Mouse (Mus musculus): Measurements from ENCODE around the gene Iqsec1. TPM values are rescaled to one million over a fixed set of nuclear protein-coding genes. Genes with fewer than 3 reads are reported as not detected.
A peak's percentile ranks its signal among the peaks of the same experiment; 100 is the strongest.

The Iqsec1 gene
- total RNA-seq, 1 experiment from 2014 or later = 104 TPM

DNA sequence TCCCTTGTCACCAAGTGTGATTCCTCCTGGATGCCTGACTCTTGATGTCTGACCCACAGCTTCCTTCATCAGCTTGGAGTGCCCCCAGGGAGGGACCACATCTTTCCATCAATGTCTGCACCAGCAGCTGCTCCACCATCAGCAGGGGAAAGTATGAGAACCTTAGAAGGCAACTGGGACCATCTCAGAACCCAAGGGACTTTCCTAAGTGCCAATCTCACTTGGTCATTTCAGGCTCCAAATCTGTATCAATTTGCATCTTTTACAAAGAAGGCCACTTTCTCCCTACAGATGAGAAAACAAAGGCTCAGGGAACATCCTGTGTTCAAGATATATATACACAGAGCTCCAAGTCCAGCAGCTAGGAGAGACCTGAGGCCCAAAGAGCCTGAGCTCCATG, 205.3 kb downstream of the Iqsec1 start:
- DNase-seq = no peak

GRCm38 (mm10) chr6:90781921-90782770, 206.3 kb downstream of the Iqsec1 start:
- peak; percentile 40 for DNase-seq

DNA sequence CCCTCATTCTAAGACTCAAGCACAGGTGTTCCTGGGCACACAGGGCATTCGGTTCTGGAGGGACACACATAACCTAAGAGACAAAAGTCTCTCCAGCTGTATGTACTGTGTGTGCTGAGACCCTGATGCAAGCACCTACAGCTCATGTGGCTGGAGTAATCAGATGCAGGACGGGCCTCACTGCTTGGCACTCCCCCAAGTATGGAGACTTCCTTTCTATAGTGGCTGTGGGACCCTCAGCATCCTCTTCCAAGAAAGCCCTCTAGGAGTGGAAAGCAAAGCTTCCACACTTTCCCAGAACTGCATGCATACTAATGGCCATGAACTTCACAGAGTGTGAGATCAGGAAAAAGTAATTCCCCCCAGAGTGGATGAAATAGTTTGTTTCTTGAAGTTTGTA, 208.0 kb downstream of the Iqsec1 start:
- DNase-seq = no peak

DNA sequence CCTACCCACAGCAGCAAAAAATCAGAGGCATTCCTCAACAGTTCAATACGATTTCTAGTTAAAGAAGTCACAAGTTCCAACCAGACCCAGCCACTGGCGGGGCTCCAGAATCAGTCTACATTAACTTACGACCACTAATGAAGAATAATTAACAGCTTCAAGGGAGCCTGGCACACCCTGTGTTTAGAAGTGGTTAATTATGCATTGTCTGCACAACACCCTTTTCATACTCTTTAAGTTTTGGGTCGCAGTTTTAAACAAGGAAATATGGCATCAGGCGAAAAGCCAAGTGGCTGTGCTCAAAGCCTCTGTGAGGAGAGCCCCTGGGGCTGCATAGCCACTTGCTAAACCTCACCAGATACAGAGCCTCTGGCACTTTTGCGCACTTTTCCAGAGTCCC, 209.6 kb downstream of the Iqsec1 start:
- DNase-seq = no peak

DNA sequence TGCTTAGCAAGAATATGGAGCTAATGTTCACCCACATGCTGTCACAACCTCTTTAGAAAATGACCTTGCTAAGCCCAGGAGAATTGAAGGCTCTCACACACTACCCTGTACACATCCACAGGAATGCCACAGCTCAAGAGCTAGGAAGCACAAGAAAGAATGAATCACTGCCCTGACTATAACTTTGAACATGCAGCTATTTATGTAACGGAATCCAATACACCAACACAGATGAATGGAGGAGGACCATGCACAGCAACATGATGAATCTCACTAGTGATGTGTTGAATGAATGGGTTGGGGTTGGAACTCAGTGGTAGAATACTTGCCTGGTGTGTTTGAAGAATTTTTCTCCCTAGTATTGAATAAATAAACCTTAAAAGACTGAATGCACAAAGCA, 211.2 kb downstream of the Iqsec1 start:
- no peak for DNase-seq

DNA sequence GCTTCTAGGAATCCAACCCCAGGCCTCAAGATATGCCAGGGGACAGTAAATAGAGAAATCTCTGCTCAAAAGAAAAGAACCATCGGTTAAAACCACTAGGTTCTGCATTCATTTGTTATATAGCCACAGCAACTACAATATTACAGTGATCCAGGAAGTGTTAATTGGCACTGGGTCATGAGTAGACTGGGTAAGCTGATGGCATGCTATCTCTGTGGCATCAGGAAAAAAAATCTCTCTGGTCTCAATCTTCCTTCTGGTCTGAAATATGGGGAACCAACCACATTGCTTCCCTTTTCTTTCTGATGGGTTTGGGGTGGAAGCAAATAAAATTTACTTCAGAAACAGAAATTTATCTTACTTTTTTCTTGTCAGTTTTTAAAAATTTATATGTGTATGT, 212.9 kb downstream of the Iqsec1 start:
- no peak for DNase-seq

GRCm38 (mm10) chr6:90773811-90774233, 214.7 kb downstream of the Iqsec1 start:
- DNase-seq = no peak

DNA sequence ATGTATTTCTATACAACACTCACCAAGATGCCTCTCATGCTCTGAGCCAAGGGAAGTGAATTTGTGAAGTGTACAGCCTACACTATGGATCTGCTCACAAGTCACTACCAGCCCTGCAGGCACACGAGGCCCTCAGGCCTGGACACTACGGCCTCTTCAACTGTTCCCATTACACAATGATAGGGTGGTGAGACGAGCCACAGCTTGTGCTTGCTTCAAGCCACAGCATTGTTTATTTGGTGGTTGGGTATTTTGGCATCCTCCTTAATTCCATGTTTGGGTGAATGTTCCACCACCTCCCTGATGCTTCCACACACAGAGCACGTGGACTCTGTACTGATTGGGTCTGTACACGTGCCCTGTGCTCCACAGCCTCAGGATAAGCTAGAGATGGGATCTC, 216.4 kb downstream of the Iqsec1 start:
- no peak for DNase-seq

- DNase-seq = no peak
These were observed 220.0 kb downstream of the Iqsec1 start for GRCm38 (mm10) chr6:90768526-90768925.

GRCm38 (mm10) chr6:90767874-90768273, 220.6 kb downstream of the Iqsec1 start:
- no peak for DNase-seq

- no peak for DNase-seq
These were observed 223.7 kb downstream of the Iqsec1 start for GRCm38 (mm10) chr6:90764753-90765152.

- peak; percentile 95 for DNase-seq
These were observed 224.4 kb downstream of the Iqsec1 start for GRCm38 (mm10) chr6:90763959-90764591.

DNA sequence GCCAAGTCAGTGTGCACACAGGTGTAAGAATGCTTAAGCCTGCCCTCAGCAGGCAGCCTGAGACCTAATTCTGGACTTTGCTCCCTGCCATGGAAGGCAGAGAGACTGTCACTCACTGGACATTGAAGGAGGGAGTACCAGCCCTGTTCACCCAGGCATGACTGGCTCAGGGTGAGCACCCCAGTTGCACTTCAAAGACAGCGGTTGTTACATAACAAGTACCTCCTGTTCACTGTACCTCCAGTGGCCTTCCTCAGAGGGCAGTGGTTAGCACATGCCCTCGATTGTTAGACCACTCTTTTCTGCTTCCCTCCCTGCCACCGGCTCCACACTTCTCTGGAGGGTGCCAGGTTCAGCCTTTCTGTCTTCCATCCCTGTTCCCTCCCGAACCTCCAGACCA, 225.2 kb downstream of the Iqsec1 start:
- DNase-seq = no peak

GRCm38 (mm10) chr6:90762120-90762736, 226.3 kb downstream of the Iqsec1 start:
- DNase-seq = no peak

GRCm38 (mm10) chr6:90761301-90762056, 227.0 kb downstream of the Iqsec1 start:
- no peak for DNase-seq

- DNase-seq = no peak
These were observed 227.6 kb downstream of the Iqsec1 start for GRCm38 (mm10) chr6:90760886-90761285.

DNA sequence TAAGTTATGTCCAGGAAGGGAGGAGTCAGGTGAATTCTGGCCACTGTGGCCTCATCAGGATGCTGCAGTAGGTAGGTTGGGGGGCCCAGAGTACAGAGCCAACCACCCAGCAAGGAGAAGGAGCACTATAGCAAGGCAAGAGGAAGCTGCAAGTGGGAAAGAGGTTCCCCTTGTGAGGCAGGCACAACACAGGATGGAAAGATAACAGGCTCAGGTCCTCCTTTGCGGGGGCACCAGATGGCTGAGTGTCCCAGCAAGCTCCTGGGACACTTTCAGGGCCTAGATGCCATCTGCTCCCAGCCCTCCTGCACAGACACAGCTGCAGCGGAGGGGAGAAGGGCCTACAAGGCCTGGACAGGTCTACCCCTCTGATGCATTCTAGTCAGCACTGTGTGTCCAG, 228.7 kb downstream of the Iqsec1 start:
- DNase-seq = no peak

DNA sequence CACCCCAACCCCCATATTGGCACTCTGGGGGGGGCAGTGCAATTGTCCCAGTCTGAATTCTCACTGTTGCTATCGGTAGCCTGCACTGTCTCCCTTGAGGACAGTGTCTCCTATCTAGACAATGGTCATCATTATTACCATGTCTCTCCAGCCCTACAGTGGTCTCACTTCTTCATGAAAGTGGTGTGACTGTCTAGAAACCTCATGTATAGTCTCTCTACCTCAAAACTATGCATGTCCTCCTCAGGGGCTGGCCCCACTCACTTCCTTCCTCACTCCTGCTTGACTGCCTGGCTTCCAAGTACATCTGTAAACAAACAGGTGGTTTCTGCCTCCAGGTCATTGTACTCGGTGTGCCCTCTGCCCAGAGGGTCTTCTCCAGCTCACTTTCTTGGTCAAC, 230.3 kb downstream of the Iqsec1 start:
- no peak for DNase-seq

- no peak for DNase-seq
These were observed 231.0 kb downstream of the Iqsec1 start for GRCm38 (mm10) chr6:90757427-90757883.

- no peak for DNase-seq
These were observed 231.9 kb downstream of the Iqsec1 start for GRCm38 (mm10) chr6:90756561-90756960.

DNA sequence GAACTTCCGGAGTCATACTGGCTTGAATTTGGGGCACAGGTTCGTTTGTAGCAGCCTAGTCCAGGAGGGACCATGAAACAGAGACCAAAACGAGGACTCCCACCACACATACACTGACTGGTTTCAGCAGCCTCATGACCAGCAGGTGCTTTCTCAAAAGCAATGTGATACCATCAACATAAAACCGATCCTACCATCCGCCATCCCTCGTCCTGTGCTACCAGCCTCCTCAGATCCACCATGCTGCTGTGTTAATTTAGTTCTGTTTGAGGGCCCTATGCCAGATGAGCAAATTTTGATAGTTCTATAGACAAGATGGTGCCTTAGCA, 232.9 kb downstream of the Iqsec1 start:
- no peak for DNase-seq

- no peak for DNase-seq
These were observed 233.4 kb downstream of the Iqsec1 start for GRCm38 (mm10) chr6:90754927-90755612.

Measured in adrenal gland, postnatal 25 days (tissue).